Mouse (Mus musculus) heart, postnatal 0 days (tissue): ENCODE data around the gene Synpo2l. TPM values are rescaled to one million over a fixed set of nuclear protein-coding genes. Genes with fewer than 3 reads are reported as not detected.

Experiments
- ATAC-seq: fragments of 200-750 bp; cut with Nextera tagmentation; 2 replicates; pipeline ENCODE4 v1.8.0; 2017; ENCODE audit warnings: low read depth, moderate number of reproducible peaks, moderate library complexity; ENCODE audit not compliant: insufficient read depth
- DNase-seq: peaks from one replicate; pipeline ENCODE4 v3.0.0-alpha.2; 2016; ENCODE audit warnings: low spot score
- H3K27ac ChIP-seq: fragments of 300-500 bp; sonication (generic); 2 replicates; pipeline ENCODE4 v1.5.1; 2014; ENCODE audit warnings: low read depth, mild to moderate bottlenecking
- H3K27me3 ChIP-seq: fragments of 300-500 bp; sonication (generic); 2 replicates; pipeline ENCODE4 v1.6.1; 2014; ENCODE audit warnings: low read length, mixed read lengths; ENCODE audit not compliant: control insufficient read depth, insufficient read depth
- H3K36me3 ChIP-seq: fragments of 300-500 bp; sonication (generic); replicated peaks from 2 replicates; pipeline ENCODE4 v1.6.1; 2014; ENCODE audit warnings: low read length, mixed read lengths; ENCODE audit not compliant: control insufficient read depth, insufficient read depth
- H3K4me1 ChIP-seq: fragments of 300-500 bp; sonication (generic); 2 replicates; pipeline ENCODE4 v1.6.1; 2014; ENCODE audit warnings: antibody characterized with exemption; ENCODE audit not compliant: control insufficient read depth, insufficient read depth
- H3K4me2 ChIP-seq: fragments of 300-500 bp; sonication (generic); 2 replicates; pipeline ENCODE4 v1.6.1; 2014; ENCODE audit warnings: low read depth, mild to moderate bottlenecking, low read length, moderate library complexity
- H3K4me3 ChIP-seq: fragments of 300-500 bp; sonication (generic); 2 replicates; pipeline ENCODE4 v1.5.1; 2014; ENCODE audit warnings: low read depth, low read length
- H3K9ac ChIP-seq: fragments of 300-500 bp; sonication (generic); replicated peaks from 2 replicates; pipeline ENCODE4 v1.6.1; 2014; ENCODE audit warnings: low read depth, low read length, mixed read lengths
- H3K9me3 ChIP-seq: fragments of 300-500 bp; sonication (generic); replicated peaks from 2 replicates; pipeline ENCODE4 v1.6.1; 2016; ENCODE audit warnings: low read length; ENCODE audit not compliant: control insufficient read depth
- CTCF ChIP-seq: IDR thresholded peaks from 2 replicates; pipeline ENCODE4 v1.5.1; 2016; ENCODE audit warnings: antibody characterized with exemption, control low read depth, low read depth
- EP300 ChIP-seq: IDR thresholded peaks from 2 replicates; pipeline ENCODE4 v1.6.1; 2016; ENCODE audit warnings: antibody characterized with exemption, low read depth
- WGBS: fragments of 180-500 bp; shearing (Covaris S2); extraction: QIAGEN DNeasy Blood & Tissue Kit; methylation state at CpG from one replicate; pipeline ENCODE4 v1.1.7; 2014; 5-methylcytosine and 5-hydroxymethylcytosine counted together
- polyA plus RNA-seq: library from polyadenylated mRNA; unstranded; fragments of >200 nt; fragmentation: Nextera tagmentation; extraction: Ambion mirVana; gene quantifications from 2 replicates; pipeline ENCODE4 v1.2.1, GENCODE M21; 2015
- total RNA-seq: library from RNA; depleted of rRNA; stranded (reverse); fragments of >200 nt; gene quantifications from 2 replicates; pipeline ENCODE4 v1.2.3, GENCODE M21; 2014; ENCODE audit warnings: low replicate concordance

Gene Synpo2l
- total and polyA plus RNA-seq, 2 experiments from 2014 or later: 96.8 to 190 TPM

- peaks cover 7% of the 10 kb centered on the region for H3K36me3 ChIP-seq
- peak overlapping the region; percentile 99 for H3K27ac ChIP-seq
- H3K4me1 ChIP-seq: peaks cover 23% of the 10 kb centered on the region
- H3K9me3 ChIP-seq: no peaks in the 10 kb centered on the region
- peak overlapping the region; percentile 86 for H3K9ac ChIP-seq
- TF ChIP-seq EP300 (no peak), CTCF (no peak)
- peak overlapping the region; percentile 76 for H3K4me2 ChIP-seq
- H3K27me3 ChIP-seq: no peaks in the 10 kb centered on the region
- ATAC-seq (peak; percentile 5; the same call in 1 of the 2 replicates), DNase-seq (no peak)
- WGBS: 20% methylated on average over 2 of the region's 2 CpGs
- H3K4me3 ChIP-seq: peak overlapping the region; percentile 52
Observed at GRCm38 (mm10) chr14:20663601-20664000, 4.6 kb downstream of the Synpo2l start.

GRCm38 (mm10) chr14:20662740-20663139 is 5.4 kb downstream of the Synpo2l start:
- H3K4me1 ChIP-seq: peaks cover 23% of the 10 kb centered on the region
- H3K9me3 ChIP-seq: no peaks in the 10 kb centered on the region
- H3K4me2 ChIP-seq: peak overlapping the region; percentile 76
- H3K4me3 ChIP-seq: peak overlapping the region; percentile 52
- H3K9ac ChIP-seq: peak overlapping the region; percentile 86
- peaks cover 7% of the 10 kb centered on the region for H3K36me3 ChIP-seq
- H3K27ac ChIP-seq: peak overlapping the region; percentile 99
- TF ChIP-seq CTCF (no peak), EP300 (no peak)
- WGBS: 31% methylated on average over 3 of the region's 3 CpGs
- ATAC-seq (no peak), DNase-seq (no peak)
- no peaks in the 10 kb centered on the region for H3K27me3 ChIP-seq

- Histone ChIP-seq H3K36me3 (peaks cover 7% of the 10 kb centered on the region), H3K9me3 (no peaks in the 10 kb centered on the region), H3K9ac (peak overlapping the region; percentile 86), H3K4me3 (peak overlapping the region; percentile 52), H3K4me1 (peaks cover 19% of the 10 kb centered on the region), H3K4me2 (peak overlapping the region; percentile 76), H3K27me3 (no peaks in the 10 kb centered on the region), H3K27ac (peak overlapping the region; percentile 99)
- 7% methylated on average over 19 of the region's 19 CpGs for WGBS
- DNase-seq (no peak), ATAC-seq (no peak)
- TF ChIP-seq EP300: no peak
- TF ChIP-seq CTCF: no peak
Observed at GRCm38 (mm10) chr14:20661661-20662331, 6.4 kb downstream of the Synpo2l start.

GRCm38 (mm10) chr14:20660827-20661660 is 7.1 kb downstream of the Synpo2l start:
- 2% methylated on average over 52 of the region's 52 CpGs for WGBS
- H3K4me1 ChIP-seq: peaks cover 16% of the 10 kb centered on the region

GRCm38 (mm10) chr14:20659687-20660086 is 8.5 kb downstream of the Synpo2l start:
- peaks cover 7% of the 10 kb centered on the region for H3K36me3 ChIP-seq
- ATAC-seq (no peak), DNase-seq (no peak)
- TF ChIP-seq CTCF: no peak
- 0 out of 2 replicates have a peak overlapping the region, but pooled peaks have one; percentile 76 for H3K4me2 ChIP-seq
- no peaks in the 10 kb centered on the region for H3K27me3 ChIP-seq
- peaks cover 14% of the 10 kb centered on the region; the same call in 1 of the 2 replicates for H3K4me1 ChIP-seq
- H3K4me3 ChIP-seq: no peak overlapping the region
- 94% methylated on average over 7 of the region's 7 CpGs for WGBS
- no peak overlapping the region for H3K9ac ChIP-seq
- no peaks in the 10 kb centered on the region for H3K9me3 ChIP-seq
- peak overlapping the region; percentile 99 for H3K27ac ChIP-seq

More at GRCm38 (mm10) chr14:20660827-20661660, 7.1 kb downstream of the Synpo2l start:
- Histone ChIP-seq H3K36me3 (peaks cover 7% of the 10 kb centered on the region), H3K4me3 (peak overlapping the region; percentile 52), H3K27me3 (no peaks in the 10 kb centered on the region), H3K9ac (peak overlapping the region; percentile 86), H3K9me3 (no peaks in the 10 kb centered on the region), H3K4me2 (peak overlapping the region; percentile 76), H3K27ac (peak overlapping the region; percentile 99)
- peak; percentile 59 for ATAC-seq
- DNase-seq: peak; percentile 97
- TF ChIP-seq EP300 (peak; percentile 24; the same call in 1 of the 2 replicates), CTCF (peak; percentile 85)
